Mouse (Mus musculus) left cerebral cortex, postnatal 4 days (tissue): ENCODE results near the gene Fstl5. TPM values are rescaled to one million over a fixed set of nuclear protein-coding genes. Genes with fewer than 3 reads are reported as not detected.
"Not testable (repeated sequence)": the region's sequence is repeated elsewhere in the genome, so short reads cannot be mapped to it uniquely, and the experiment has no call there.

Experiments used
- DNase-seq: peaks from one replicate; pipeline ENCODE4 v3.0.0-alpha.2; 2022
- intact Hi-C: fragments of 180-260 bp; cut with DNase I; formaldehyde crosslinking; loops from one replicate; pipeline ENCODE4 v1.15.1; 2025
- total RNA-seq, 2 experiments: library from RNA; stranded (reverse); gene quantifications; 2 replicates each; pipeline ENCODE4 v1.2.3; 2021

Gene Fstl5
- total RNA-seq, 2 experiments from 2014 or later: 29.3 to 30.0 TPM

- intact Hi-C loops, DNase-seq: not testable (repeated sequence)
Observed at GRCm38 (mm10) chr3:76507891-76508290, 433.8 kb downstream of the Fstl5 start.

- intact Hi-C loops: no loop called here
- DNase-seq: no peak
Observed at GRCm38 (mm10) chr3:76508811-76509210, 434.7 kb downstream of the Fstl5 start.

GRCm38 (mm10) chr3:76567346-76567745 is 493.3 kb downstream of the Fstl5 start:
- no peak for DNase-seq
- intact Hi-C loops: no loop called here

- no peak for DNase-seq
- intact Hi-C loops: no loop called here
Observed at GRCm38 (mm10) chr3:76572478-76572877, 498.4 kb downstream of the Fstl5 start.

- intact Hi-C loops: no loop called here
- no peak for DNase-seq
Observed at GRCm38 (mm10) chr3:76572920-76573541, 499.0 kb downstream of the Fstl5 start.

- intact Hi-C loops: no loop called here
- DNase-seq: no peak
Observed at GRCm38 (mm10) chr3:76593148-76593547, 519.1 kb downstream of the Fstl5 start.

GRCm38 (mm10) chr3:76620044-76620443 is 546.0 kb downstream of the Fstl5 start:
- no peak for DNase-seq
- intact Hi-C loops: no loop called here

- intact Hi-C loops: no loop called here
- no peak for DNase-seq
Observed at GRCm38 (mm10) chr3:76654243-76654642, 580.2 kb downstream of the Fstl5 start.

- intact Hi-C loops: no loop called here
- DNase-seq: no peak
Observed at GRCm38 (mm10) chr3:76670859-76671258, 596.8 kb downstream of the Fstl5 start.

- no peak for DNase-seq
- intact Hi-C loops: no loop called here
Observed at GRCm38 (mm10) chr3:76676006-76676405, 601.9 kb downstream of the Fstl5 start.

- DNase-seq: no peak
- intact Hi-C loops: loop anchor here (10.0 kb wide), 1 partner anchor 605 kb away; the partner anchor contains the start of gene Fstl5
Observed at GRCm38 (mm10) chr3:76679853-76680545, 605.9 kb downstream of the Fstl5 start.

- intact Hi-C loops: loop anchor here (10.0 kb wide), 1 partner anchor 606 kb away; the partner anchor contains the start of gene Fstl5
- DNase-seq: no peak
Observed at GRCm38 (mm10) chr3:76680546-76680883, 606.4 kb downstream of the Fstl5 start.

GRCm38 (mm10) chr3:76697134-76697629 is 623.1 kb downstream of the Fstl5 start:
- no peak for DNase-seq
- intact Hi-C loops: no loop called here

GRCm38 (mm10) chr3:76739221-76739620 is 665.2 kb downstream of the Fstl5 start:
- intact Hi-C loops: no loop called here
- DNase-seq: no peak

Other genes starting within 250 kb of the Fstl5 start
- 10 to 100 TPM; 20.6 to 21.9 TPM for gene Golim4, start 117.3 kb upstream of the Fstl5 start, total RNA-seq